Mouse (Mus musculus) cerebellum, adult 11-12 months (tissue): Measurements from ENCODE around the gene Zfp90.

Source experiments
- DNase-seq: peaks from one replicate; pipeline ENCODE4 v3.0.0; 2022

The Zfp90 gene

DNA sequence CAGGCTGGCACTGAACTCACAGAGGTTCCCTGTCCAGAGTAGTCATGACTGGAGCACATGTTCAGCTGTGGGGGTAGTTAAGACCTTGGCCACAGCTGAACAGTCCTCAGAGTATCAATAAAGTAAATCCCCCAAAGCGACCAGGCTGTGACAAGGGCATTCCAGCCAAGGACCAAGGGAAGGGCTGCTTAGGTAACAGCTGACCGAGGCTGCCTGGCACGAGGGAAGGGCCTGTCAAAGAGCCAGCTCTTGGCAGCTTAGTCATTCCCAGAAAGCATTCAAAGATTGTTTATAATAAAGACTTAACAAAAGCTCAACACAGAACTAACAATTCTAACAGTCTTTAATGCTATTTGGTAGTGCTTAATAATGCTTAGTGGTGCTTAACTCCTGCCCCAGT is 22.7 kb downstream of the Zfp90 start:
- no peak for DNase-seq

DNA sequence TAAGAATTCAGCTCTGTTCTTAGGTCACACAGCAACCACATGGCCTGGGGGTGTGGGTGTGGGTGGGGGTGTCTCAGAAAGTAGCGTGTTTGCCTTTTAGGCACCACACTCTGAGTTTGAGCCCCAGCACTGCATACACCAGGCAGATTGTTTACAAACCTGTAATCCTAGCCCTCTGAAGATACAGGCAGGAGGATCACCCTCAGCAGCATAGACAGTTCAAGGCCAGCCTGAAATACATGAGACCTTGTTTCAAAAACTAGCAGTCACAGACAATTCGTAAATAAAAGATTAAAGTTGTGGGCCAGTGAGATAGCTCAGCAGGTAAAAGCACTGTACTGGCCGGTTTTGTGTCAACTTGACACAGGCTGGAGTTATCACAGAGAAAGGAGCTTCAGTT is 25.0 kb downstream of the Zfp90 start:
- no peak for DNase-seq

DNA sequence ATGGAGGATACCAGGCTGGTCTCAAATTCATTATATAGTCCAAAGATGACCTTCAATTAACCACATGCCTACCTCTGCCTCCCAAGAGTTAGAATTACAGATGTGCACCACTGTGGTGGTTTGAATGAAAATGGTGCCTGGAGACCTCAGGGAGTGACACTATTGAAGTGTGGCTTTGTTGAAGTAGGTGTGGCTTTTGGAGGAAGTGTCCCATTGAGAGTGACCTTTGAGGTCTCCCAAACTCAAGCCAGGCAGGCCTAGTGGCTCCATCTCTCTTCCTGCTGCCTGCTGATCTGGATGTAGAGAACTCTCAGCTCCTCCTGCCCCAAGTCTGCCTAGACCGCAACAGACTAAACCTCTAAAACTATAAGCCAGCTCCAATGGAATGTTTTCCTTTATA is 27.6 kb downstream of the Zfp90 start:
- DNase-seq, result no peak

GRCm38 (mm10) chr8:106451301-106452085 is 36.4 kb downstream of the Zfp90 start:
- DNase-seq, result no peak

GRCm38 (mm10) chr8:106452701-106453481 is 37.8 kb downstream of the Zfp90 start:
- DNase-seq, result no peak

- no peak for DNase-seq
These were observed 38.9 kb downstream of the Zfp90 start for GRCm38 (mm10) chr8:106454036-106454435.

- no peak for DNase-seq
These were observed 47.0 kb downstream of the Zfp90 start for GRCm38 (mm10) chr8:106462131-106462530.

DNA sequence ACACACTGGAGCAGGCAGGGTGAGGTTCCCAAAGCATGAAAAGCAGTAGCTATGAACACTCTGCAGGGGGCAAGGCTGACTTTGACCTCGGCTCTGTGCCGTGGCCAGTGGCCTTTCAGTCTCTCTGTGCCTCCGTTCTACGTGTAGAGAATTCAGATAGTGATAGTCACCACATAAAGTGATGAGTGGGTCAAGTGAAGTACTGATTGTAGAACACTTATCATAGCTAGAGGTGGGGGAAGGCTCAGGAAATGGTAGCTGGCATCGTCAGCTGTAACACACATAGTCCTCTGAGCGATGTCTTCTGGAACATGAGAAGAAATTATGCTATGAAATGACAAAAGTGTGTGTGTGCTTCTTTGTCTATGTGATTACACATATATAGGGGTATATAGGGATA is 48.7 kb downstream of the Zfp90 start:
- no peak for DNase-seq

- DNase-seq, result no peak
These were observed 54.4 kb downstream of the Zfp90 start for GRCm38 (mm10) chr8:106469485-106469884.

- no peak for DNase-seq
These were observed 58.9 kb downstream of the Zfp90 start for GRCm38 (mm10) chr8:106474001-106474400.
